Mouse (Mus musculus) c-Kit-positive CD71-positive TER-119-negative erythroid progenitor cells, embryonic 14.5 days (primary cell): ENCODE measurements at regions not wholly inside any gene's neighbourhood (a gene's known extent, or its start where the extent isn't known, plus 50 kb on each side); places are given as distances from the start of the nearest gene placed in this dataset.

Source experiments
- DNase-seq: peaks from one replicate; pipeline ENCODE4 v3.0.0-alpha.2; 2013; ENCODE audit warnings: low read depth

DNA sequence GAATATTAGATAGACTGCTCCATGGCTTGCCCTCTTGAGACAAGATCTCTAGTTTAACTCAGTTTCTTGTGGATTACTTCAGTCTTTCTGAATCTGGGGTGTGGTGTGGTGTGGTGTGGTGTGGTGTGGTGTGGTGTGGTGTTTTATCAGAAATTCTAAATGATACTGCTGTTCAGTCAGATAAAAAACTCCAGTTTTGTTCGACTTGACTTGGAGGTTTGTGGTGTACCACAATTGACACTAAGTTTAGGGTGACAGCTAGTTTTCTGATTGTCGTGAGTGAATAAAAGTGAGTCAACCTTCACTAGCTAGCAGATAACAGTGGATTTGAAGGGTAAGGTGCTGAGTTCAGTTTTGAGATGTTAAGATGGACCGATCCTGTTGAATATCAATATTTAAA lies 89.5 kb upstream of the Cdkn2b start:
- DNase-seq: no peak

- no peak for DNase-seq
Measured at GRCm38 (mm10) chr4:89399277-89399676, 88.4 kb upstream of the Cdkn2b start.

DNA sequence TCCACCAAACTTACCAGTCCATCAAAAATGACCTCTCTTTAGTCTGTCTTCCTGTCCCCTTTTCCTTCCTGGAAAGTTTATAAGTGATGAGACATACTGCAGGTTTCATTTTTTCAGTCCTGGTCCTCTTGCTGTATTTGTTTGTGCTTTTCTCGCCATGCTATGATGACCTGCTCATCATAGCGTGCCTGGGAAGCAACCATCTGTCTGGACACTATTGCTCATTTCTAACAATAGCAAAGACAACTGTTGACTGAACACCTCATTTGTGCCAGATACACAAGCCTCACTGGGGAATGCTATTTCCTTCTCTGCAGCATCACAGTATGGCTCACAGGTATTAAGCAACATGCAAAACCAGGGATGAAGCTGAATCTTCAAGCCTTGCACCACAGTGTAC lies 85.2 kb upstream of the Cdkn2b start:
- no peak for DNase-seq

DNA sequence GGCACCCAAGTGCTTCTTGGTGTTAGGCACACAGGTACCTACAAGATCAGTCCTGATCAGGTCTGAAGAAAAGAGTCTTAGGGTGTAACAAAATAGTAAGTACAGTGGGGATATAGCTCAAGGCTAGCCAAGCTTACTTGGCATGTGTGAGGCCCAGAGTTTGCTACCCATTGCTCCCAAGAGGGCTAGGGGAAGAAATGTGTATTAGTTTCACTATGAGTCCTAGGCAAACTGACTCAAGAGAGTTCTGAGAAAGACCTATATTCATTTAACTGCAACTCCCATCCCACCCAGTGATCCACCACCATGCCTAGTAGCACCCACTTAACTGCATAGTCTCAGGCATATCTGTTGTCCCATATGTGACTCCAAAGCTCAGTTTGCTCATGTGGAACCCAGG lies 84.5 kb upstream of the Cdkn2b start:
- no peak for DNase-seq

- DNase-seq: no peak
Measured at GRCm38 (mm10) chr4:89393251-89393711, 82.4 kb upstream of the Cdkn2b start.

- DNase-seq: no peak
Measured at GRCm38 (mm10) chr4:89392791-89393190, 82.0 kb upstream of the Cdkn2b start.

DNA sequence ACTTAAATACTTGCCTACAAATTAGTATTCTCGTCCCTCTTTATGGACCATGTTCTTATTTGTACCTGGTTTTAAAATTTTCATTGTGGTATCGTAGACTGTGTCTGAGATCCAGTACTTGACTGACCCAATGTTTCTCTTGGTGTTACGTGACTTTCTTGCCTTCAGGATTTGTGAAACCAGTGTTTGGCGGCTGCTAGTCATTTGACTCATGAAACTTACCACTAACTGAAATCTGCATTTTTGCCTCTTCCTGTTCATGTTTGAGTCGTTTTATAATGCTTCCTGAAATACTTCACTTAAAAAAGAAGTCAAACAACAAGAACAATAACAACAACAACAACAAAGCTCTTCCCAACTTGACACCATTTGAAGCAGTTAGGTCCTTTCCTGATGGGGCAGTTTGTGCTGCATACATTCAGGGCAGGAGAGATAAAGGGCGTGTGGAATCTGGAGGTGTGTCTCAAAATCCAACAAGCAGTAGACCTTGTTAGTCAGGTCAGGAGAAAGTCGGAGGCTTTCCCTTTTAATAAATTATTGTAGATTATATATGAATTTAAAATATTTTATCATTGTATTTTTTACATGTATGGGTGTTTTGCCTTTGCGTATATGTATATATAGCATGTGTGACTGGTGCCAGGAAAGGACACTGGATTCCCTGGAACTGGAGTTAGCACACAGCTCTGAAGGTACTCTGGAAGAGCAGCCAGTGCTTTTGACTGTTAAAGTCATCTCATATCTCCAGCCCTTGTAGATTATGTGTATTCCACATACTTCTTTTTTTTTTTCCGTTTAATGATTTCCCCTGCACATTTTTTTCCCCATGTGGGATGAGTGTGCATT lies 80.8 kb upstream of the Cdkn2b start:
- DNase-seq: no peak

- DNase-seq: no peak
Measured at GRCm38 (mm10) chr4:89383548-89383947, 72.7 kb upstream of the Cdkn2b start.

- no peak for DNase-seq
Measured at GRCm38 (mm10) chr4:89382434-89382976, 71.7 kb upstream of the Cdkn2b start.

DNA sequence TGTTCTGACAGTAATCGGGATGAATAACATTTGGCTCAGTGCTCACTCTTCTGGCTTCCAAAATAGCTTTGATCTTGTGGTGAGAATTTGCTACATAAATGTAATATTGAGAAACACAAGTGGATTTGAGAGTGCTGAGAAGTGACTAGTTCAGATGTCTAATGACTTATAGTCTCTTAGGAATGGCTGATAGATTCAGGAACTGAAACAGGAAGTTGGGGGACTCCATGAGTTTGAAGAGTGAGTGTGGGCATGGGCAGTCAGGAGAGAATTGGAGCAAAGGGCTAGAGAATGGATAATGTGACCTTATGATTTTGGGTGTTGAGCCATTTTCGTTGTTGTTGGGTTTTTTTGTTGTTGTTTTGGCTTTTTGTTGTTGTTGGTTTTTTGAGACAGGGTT lies 70.9 kb upstream of the Cdkn2b start:
- DNase-seq: no peak

DNA sequence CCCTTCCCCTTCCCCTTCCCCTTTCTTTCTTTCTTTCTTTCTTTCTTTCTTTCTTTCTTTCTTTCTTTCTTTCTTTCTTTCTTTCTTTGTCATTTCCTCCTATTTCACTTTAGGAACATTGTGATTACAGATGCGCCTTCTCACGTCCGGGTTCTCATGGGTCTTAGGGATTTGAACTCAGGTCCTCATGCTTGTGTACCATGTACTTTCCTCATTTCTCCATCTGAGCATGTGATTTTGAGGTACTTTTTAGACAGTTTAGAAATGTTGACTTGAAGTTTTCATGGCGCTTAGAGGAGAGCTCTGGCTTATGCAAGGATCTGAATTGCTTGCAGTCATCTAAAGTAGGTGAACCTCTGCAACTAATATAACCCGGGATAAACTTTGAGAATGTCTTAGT lies 70.2 kb upstream of the Cdkn2b start:
- DNase-seq: no peak

DNA sequence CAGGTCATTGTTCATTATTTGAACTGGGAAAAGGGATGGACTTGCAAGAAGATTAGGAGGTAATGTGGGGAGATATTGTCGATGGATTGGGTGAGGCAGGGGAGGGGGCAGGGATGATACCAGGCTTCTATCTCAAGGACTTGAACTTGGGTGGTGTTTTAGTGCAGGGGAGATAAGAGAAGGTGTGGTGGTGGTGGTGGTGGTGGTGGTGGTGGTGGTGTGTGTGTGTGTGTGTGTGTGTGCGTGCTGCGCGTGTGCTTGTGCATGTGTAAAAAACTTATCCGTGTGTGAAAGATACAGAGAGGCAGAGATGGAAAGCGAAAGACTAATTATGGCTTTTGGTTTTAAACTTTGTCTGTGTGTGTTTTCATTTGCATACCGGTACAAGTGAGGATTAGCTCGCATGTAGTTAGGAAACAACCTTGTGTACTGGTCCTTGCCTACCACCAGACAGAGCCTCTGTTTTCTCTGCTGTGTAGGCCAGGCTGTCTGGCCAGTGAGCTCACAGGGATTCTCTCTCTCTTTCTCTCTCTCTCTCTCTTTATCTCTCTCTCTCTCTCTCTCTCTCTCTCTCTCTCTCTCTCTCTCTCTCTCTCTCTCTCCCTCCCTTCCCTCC lies 69.6 kb upstream of the Cdkn2b start:
- no peak for DNase-seq

- DNase-seq: no peak
Measured at GRCm38 (mm10) chr4:89379622-89380329, 68.9 kb upstream of the Cdkn2b start.

DNA sequence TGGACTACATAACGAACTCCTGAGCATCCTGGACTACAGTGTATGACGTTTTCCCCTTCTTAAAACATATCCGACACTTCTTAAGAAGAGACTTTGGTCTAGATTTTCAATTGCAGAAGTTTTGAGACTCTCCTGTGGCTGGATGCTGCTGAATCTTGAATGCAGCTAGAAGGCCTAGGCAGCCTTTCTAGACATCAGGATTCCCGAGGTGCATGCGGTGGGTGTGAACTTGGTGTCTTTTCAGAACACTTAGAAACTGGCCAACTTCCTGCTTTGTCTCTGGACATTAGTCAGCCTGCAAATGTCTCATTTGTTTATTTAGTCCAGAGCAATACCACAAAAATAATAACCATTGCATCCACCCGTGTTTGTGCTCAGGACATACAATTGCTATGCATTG lies 61.8 kb upstream of the Cdkn2b start:
- DNase-seq: no peak

DNA sequence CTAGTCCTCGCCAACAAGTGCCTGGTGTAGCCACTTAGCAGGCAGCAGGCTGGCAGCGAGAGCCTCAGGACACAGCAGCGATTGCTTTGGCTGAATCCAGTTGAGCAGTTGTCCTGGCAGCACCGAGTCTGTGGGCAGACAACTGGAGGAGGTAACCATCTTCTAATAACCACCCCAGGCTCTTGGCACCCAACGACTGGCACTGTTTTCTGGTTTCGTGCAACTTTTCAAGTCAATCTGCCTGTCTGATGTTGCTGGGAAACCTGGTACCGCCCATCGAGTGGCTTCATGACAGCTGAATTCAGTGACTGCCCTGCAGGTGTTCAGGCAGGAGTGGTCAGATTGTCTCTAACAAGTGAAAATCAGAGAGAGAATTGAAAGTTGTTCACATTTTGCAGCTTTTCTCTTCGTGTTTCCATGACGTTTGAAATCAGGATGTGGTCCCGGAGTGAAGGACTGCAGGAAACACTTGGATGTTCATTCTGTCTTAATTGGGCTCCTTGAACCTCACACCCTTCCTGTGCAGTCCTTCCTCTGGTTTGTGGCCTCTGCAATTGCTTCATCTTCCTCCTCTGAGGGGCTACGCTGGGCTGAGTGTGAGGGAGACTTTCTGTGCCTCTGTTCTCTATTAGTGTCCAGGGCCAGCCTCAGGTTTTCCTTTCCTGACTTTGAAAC lies 58.1 kb upstream of the Cdkn2b start:
- DNase-seq: no peak

DNA sequence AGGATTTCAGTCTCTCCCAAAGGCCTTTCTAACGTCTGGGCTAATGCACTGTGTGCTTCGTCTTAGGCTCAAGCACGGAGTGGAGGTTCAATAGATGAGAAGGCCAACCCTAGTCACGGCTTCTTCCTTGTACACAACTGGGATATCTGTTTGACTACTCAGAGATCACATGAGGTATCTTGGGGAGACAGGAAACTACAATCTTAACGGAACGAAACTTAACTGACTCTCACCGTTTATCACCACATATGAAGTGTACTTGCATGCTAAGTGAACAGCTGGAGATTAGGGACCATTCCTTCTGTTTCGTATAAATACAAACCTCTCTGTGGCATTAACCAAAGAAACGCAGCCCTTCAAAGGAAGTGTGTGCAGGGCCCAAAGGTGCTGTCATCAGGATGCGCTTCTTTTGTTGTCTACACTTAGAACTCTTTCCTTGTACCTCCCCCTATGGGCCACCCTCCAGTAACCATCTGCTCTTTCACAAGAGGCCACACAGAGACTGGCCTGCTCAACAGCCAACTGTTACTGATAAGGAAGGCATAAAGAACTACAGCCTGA lies 55.8 kb upstream of the Cdkn2b start:
- no peak for DNase-seq

DNA sequence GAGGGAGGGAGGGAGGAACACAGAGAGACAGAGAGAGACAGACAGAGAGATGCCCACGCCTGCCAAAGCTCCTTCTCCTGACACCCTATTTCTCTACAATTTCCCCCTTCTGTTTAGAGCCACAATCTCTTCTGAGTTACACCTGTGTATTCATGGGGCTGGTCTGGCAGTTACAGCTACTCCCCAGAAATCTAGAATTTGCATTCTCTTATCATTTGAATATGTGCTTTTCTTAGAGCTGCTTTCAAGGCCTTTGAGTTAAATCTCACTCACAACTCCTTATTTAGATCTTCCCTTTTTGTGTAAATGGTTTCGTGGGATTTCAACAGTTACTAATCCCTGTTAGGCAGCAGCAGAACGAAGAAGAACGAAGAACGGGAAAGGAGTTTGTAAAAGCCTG lies 55.0 kb upstream of the Cdkn2b start:
- no peak for DNase-seq

DNA sequence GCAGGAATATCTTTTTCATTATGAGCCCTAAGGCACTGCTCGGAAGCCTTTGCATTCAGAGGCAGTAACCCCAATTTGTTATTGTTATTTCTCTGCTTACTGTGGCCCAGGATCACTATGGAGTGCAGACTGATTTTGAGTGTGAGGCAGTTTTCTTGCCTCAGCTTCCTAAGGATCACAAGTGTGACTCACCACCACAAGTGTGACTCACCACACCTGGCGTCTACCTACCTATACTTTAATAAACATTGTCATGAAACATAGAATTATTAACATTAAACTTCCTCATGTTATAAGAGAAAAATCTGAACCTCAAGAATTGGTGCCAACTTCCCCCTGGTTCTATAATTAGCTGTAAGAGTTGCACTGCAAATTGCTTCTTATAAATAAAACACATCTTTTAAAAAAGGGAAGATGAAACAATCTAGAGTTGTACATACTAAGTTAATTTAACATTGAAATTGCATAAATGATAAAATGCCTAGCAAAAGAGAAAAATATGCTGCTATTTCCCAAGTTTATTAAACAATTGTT lies 52.4 kb upstream of the Cdkn2b start:
- DNase-seq: no peak

DNA sequence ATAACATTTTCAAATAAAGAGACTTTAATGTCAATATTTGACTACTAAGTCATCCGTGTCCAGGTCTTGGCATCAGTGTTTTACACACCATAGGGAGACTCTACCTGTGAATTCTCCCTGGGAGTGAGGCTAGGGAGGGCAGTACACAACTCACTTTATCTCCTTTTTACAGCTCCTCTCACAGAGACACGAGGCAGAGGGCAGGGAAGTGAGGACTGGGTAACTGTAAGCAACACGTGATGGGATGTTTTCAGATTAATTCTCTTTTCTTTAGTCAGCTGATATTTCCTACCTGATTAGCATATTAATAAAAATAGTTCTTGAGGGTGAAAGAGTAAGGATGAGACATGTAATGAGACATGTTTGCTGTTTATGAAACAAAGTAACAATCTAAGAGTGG lies 51.8 kb upstream of the Cdkn2b start:
- DNase-seq: no peak

GRCm38 (mm10) chr4:89361316-89361715 lies 50.5 kb upstream of the Cdkn2b start:
- DNase-seq: no peak
